ENCODE assay signal across 8 mouse cellular contexts in genomic region chr4:45342286-45343155, GRCm38 (mm10). TPM values are rescaled to one million over a fixed set of nuclear protein-coding genes. Genes with fewer than 3 reads are reported as not detected.
A peak's percentile ranks its signal among the peaks of the same experiment; 100 is the strongest.
DNase-seq lines count a peak whose midpoint lies in the region; ATAC-seq and TF ChIP-seq lines count a peak whose summit lies in the region.

Exosc3 (minus strand) TSS chr4:45342732.

- H3ac ChIP-seq in C2C12 (ENCODE audit: control insufficient read depth, insufficient read length, low read depth) = peak within 1 kb of the TSS; percentile 96

- ATAC-seq in heart, embryonic 14.5 days (ENCODE audit: insufficient number of reproducible peaks, insufficient read depth, low FRiP score, low read depth) = peak; percentile 86
- ATAC-seq in kidney, postnatal 0 days (replicated peaks; ENCODE audit: low FRiP score, low read depth) = peak; percentile 81
- peak; percentile 91 for ATAC-seq in liver, embryonic 13.5 days (ENCODE audit: low read depth)

- peak within 1 kb of the TSS; percentile 75 for H3K4me3 ChIP-seq in C2C12 (ENCODE audit: insufficient read depth, poor library complexity, severe bottlenecking)
- H3K4me3 ChIP-seq in embryonic fibroblast, embryonic 13.5 days (ENCODE audit: insufficient read depth, low read length) = peak within 1 kb of the TSS; percentile 71
- peak within 1 kb of the TSS; percentile 95 for H3K4me3 ChIP-seq in heart, embryonic 14.5 days (ENCODE audit: control insufficient read depth in 1 of 2, insufficient read depth in 1 of 2, low read depth in 1 of 2, low read length in 2 of 2)
- peak within 1 kb of the TSS; percentile 93 for H3K4me3 ChIP-seq in kidney, postnatal 0 days (replicated peaks; ENCODE audit: low read depth, low read length)
- peak within 1 kb of the TSS; percentile 95 for H3K4me3 ChIP-seq in liver, embryonic 13.5 days (replicated peaks)

- no peaks in the 10 kb centered on the region for H3K4me1 ChIP-seq in embryonic fibroblast, embryonic 13.5 days (ENCODE audit: control insufficient read depth, insufficient read depth, low read length)
- peaks cover 4 to 18% of the 10 kb centered on the region in 2 experiments; a peak in 3 of 4 replicates for H3K4me1 ChIP-seq in heart, embryonic 14.5 days (ENCODE audit: control insufficient read depth in 2 of 2, insufficient read depth in 2 of 2, low read length in 2 of 2)
- peaks cover 10% of the 10 kb centered on the region; the same call in 1 of the 2 replicates for H3K4me1 ChIP-seq in kidney, postnatal 0 days (replicated peaks; ENCODE audit: insufficient read depth, low read length)
- H3K4me1 ChIP-seq in liver, embryonic 13.5 days (replicated peaks) = peaks cover 22% of the 10 kb centered on the region

- H3K4me2 ChIP-seq in heart, embryonic 14.5 days (ENCODE audit: low read length) = peak within 1 kb of the TSS; percentile 89
- H3K4me2 ChIP-seq in kidney, postnatal 0 days (ENCODE audit: low read length) = peak within 1 kb of the TSS; percentile 92
- peak within 1 kb of the TSS; percentile 87 for H3K4me2 ChIP-seq in liver, embryonic 13.5 days

- under 1% methylated on average over 55 of the region's 76 CpGs for WGBS in heart, embryonic 14.5 days
- WGBS in kidney, postnatal 0 days = under 1% methylated on average over 74 of the region's 76 CpGs
- WGBS in liver, embryonic 13.5 days (ENCODE audit: insufficient replicate concordance) = under 1% methylated on average over 76 of the region's 76 CpGs

- peak within 1 kb of the TSS; percentile 76 for H3K27ac ChIP-seq in embryonic fibroblast, embryonic 13.5 days (ENCODE audit: insufficient read depth, low read length)
- H3K27ac ChIP-seq in heart, embryonic 14.5 days (replicated peaks in 1 of 2; ENCODE audit: control insufficient read depth in 1 of 2, insufficient read depth in 1 of 2, low read depth in 2 of 2, low read length in 2 of 2) = peak within 1 kb of the TSS; percentile 90 to 98
- peak within 1 kb of the TSS; percentile 99 for H3K27ac ChIP-seq in kidney, postnatal 0 days
- H3K27ac ChIP-seq in liver, embryonic 13.5 days = peak within 1 kb of the TSS; percentile 99

- DNase-seq in ZHBTc4 (ENCODE audit: low read depth, low spot score) = peak; percentile 60
- peak; percentile 56 for DNase-seq in kidney, postnatal 0 days (ENCODE audit: low spot score)
- peak; percentile 59 for DNase-seq in liver, embryonic 13.5 days
- peak; percentile 66 for DNase-seq in neural tube, embryonic 10.5 days (ENCODE audit: extremely low spot score, low spot score)
- peak; percentile 40 for DNase-seq in urinary bladder, postnatal 25 days (ENCODE audit: low spot score)

- H3K79me3 ChIP-seq in C2C12 (ENCODE audit: low read depth) = peaks cover 44% of the 10 kb centered on the region

- peaks cover 55% of the 10 kb centered on the region for H3K79me2 ChIP-seq in C2C12 (ENCODE audit: control insufficient read depth, insufficient read depth)

- no peak for TF ChIP-seq POLR2A in embryonic fibroblast, embryonic 13.5 days (IDR thresholded peaks at IDR 0.05; ENCODE audit: low read depth, low read length)

- no peaks in the 10 kb centered on the region for H3K27me3 ChIP-seq in C2C12 (ENCODE audit: control insufficient read depth, insufficient read depth, insufficient read length)
- H3K27me3 ChIP-seq in heart, embryonic 14.5 days (ENCODE audit: control insufficient read depth, insufficient read depth, low read length) = no peaks in the 10 kb centered on the region
- no peaks in the 10 kb centered on the region for H3K27me3 ChIP-seq in kidney, postnatal 0 days (ENCODE audit: insufficient read depth, low read length)
- 0 out of 2 replicates have a peak, but pooled peaks cover 4% of the 10 kb centered on the region for H3K27me3 ChIP-seq in liver, embryonic 13.5 days

- peaks cover 27% of the 10 kb centered on the region for H3K36me3 ChIP-seq in C2C12 (ENCODE audit: control insufficient read depth, insufficient read depth)
- H3K36me3 ChIP-seq in heart, embryonic 14.5 days (ENCODE audit: control insufficient read depth, insufficient read depth, low read length) = peaks cover 10% of the 10 kb centered on the region; the same call in 1 of the 2 replicates
- H3K36me3 ChIP-seq in kidney, postnatal 0 days (ENCODE audit: insufficient read depth, low read length) = no peaks in the 10 kb centered on the region
- peaks cover 26% of the 10 kb centered on the region for H3K36me3 ChIP-seq in liver, embryonic 13.5 days

- no peak for TF ChIP-seq CTCF in C2C12 (IDR thresholded peaks at IDR 0.05; ENCODE audit: control insufficient read depth, insufficient read depth, insufficient read length)
- no peak for TF ChIP-seq CTCF in embryonic fibroblast, embryonic 13.5 days (IDR thresholded peaks at IDR 0.05; ENCODE audit: borderline replicate concordance, insufficient read depth, low read length)
- TF ChIP-seq CTCF in kidney, postnatal 0 days (IDR thresholded peaks at IDR 0.05; ENCODE audit: low read depth) = no peak

- H3K9me3 ChIP-seq in heart, embryonic 14.5 days (ENCODE audit: control insufficient read depth, low read length) = no peaks in the 10 kb centered on the region
- no peaks in the 10 kb centered on the region for H3K9me3 ChIP-seq in kidney, postnatal 0 days (replicated peaks; ENCODE audit: low read length)
- H3K9me3 ChIP-seq in liver, embryonic 13.5 days (replicated peaks) = no peaks in the 10 kb centered on the region

- peak within 1 kb of the TSS; percentile 97 for H3K9ac ChIP-seq in heart, embryonic 14.5 days (ENCODE audit: low read length)
- peak within 1 kb of the TSS; percentile 94 for H3K9ac ChIP-seq in kidney, postnatal 0 days (ENCODE audit: low read depth, low read length)
- peak within 1 kb of the TSS; percentile 98 for H3K9ac ChIP-seq in liver, embryonic 13.5 days

TF ChIP-seq in C2C12, 6 proteins besides CTCF, POLR2A, EP300 and RAD21:
- TF ChIP-seq MYOD1 (IDR thresholded peaks at IDR 0.05; ENCODE audit: control insufficient read depth, insufficient read length, low read depth) (no peak), FOSL1 (IDR thresholded peaks at IDR 0.05; ENCODE audit: insufficient read depth, low read length, poor library complexity, severe bottlenecking) (no peak), MAX (IDR thresholded peaks at IDR 0.05) (no peak), CEBPB (IDR thresholded peaks at IDR 0.05; ENCODE audit: low read depth) (no peak), MYOG (IDR thresholded peaks at IDR 0.05; ENCODE audit: control insufficient read depth, extremely low read depth, insufficient read length) (no peak), USF1 (IDR thresholded peaks at IDR 0.05; ENCODE audit: low read depth) (no peak)

RNA-seq across cellular contexts. Expression of gene Exosc3, which starts in this region (rescaled TPM):
- polyA plus RNA-seq in C2C12 (2012; fragmentation: generic; extraction: Trizol) = 55.3 TPM
- polyA plus RNA-seq in embryonic fibroblast, embryonic 13.5 days (2011; ENCODE audit: insufficient read length, low read depth, missing spikeins) = 30.6 and 39.2 TPM in 2 replicates
- 30.9 and 32.3 TPM in 2 replicates for polyA plus RNA-seq in heart, embryonic 14.5 days (2014; fragmentation: Nextera tagmentation; extraction: Ambion mirVana)
- 76.5 and 76.7 TPM in 2 replicates for polyA plus RNA-seq in kidney, postnatal 0 days (2015; fragmentation: Nextera tagmentation; extraction: Ambion mirVana)
- 80.1 and 96.0 TPM in 2 replicates for polyA plus RNA-seq in liver, embryonic 13.5 days (2015; fragmentation: Nextera tagmentation; extraction: Ambion mirVana)

Comparison
In these comparisons a context has a peak if more than half of its experiments do, and no peak if none do; other contexts are left out.
1. Peak in every context shown above with its lines: DNase-seq, ATAC-seq, H3K4me3 ChIP-seq and H3K27ac ChIP-seq.